Mouse (Mus musculus) kidney, adult 8-10 months (tissue): ENCODE measurements around the gene Ubr1.

ENCODE experiments used
- DNase-seq, 2 experiments: peaks; one replicate each; pipeline ENCODE4 v3.0.0; 2022

Gene Ubr1

DNA sequence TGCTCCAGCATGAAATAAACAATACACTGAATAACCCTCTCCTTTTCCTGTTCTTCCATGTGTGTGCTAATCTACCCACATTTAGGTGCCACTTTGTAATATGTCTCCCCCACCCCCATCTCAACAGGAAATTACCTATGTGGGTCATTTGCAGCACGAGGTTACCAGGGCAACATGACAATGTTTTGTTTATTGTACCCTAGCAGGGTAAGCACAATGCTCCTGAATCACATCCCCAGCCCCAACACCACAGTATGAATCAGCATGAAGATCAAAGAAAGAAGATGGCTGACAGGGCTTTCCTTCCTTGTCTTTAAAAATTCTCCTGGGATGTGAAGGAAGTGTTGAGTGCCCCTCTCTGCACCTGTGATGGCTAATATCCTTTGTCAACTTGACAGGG is 117.9 kb downstream of the Ubr1 start:
- DNase-seq, result no peak

DNA sequence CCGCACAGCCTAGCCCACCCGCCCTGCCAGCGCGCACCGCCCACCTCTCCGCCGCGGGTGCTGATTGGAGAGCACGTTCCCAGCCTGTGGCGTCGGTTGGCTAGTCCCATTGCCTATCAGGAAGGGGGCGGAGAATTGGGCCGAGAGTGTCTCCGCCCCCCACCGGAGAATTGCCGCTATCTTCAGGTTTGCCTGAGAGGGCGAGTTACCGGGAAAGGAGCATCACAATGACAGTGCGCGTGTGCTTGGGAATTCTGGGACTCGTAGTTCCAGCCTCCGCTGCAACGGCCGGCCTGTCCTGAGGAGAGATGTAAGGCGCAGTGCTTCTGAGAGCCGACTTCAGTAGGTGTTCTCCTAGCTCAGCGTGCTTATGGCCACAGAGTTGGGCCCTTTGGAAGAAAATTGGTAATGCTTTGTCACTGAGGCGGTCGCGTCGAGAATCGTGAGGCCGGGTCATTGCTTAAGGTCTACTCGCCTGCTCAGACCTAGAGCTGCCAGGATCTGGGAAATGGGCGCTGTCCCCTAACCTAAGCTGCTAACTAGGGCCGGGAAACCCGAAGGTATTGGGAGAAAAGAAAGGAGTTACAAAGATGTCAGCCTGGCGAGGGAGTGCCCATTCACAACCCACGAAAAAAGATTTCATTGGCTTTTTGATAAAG is 120.0 kb downstream of the Ubr1 start, which contains the start of gene Ttbk2:
Gene Ttbk2, minus strand, starts transcription at position 181 of the 659 bp plus-strand sequence.
- peak; percentile 97 to 98 for DNase-seq

DNA sequence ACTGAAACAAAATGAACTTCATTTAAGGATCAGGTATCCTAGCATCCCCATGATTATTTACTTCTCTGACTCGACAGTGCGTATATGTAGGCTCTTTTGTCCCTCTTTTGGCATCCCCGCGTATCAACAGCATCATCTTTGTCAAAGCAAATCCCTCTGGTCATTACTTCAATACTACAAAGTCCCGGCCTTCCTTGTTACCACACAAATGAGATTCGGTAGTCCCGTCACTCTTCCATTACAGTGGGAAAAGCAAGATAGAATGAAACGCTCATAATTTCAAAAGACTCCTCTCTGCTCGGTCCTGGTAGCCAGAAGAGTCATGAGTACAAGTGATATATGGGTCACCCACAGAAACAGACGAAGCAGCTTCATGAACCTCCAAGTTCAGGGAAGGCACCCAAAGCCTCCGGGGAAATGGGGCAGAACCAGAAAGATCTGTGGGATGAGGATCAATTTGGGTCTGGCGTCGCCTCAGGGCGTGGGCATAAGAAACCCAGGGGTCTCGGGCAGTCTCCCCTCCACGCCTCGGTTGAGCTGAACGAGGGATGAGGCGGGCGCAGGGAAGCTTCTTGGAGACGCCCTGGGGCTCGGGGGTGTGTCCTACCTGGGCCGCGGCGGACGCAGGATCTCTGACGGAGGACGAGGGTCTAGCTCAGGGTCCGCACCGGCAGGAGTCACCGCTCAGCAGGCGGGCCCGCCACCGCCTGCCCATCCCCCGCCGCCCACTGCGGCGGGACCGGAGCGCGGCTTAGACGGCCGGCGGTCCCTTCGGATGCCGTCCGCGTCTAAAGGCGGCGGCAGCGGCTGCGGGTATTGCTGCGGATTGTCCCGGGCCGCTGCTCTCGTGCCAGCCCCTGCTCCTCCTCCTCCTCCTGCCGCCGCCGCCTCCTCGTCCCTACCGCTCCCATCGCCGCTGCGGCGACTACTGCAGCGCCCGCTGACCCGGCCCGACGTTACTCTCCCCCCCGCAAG is 120.8 kb downstream of the Ubr1 start, which contains the start of gene Cdan1:
Gene Cdan1, minus strand, starts transcription at position 680 of the 975 bp plus-strand sequence.
- DNase-seq, result peak; percentile 28 to 50

DNA sequence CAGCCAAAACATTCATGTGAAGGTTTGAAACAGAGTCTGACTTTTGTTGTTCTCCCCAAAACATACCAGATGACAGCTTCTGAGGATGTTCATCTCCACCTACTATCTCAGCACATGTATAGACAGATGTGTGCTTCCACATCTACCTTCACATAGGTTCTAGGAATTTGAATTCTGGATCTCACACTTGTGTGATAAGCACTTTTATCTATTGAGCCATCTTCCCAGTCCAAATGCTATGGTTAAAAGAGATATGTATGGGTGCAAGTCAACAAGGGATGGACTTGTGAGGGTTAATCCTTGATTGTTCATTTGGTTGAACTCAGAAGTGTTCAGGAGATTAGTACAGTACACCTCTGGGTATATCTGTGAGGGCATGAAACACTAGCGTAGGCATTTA is 125.2 kb downstream of the Ubr1 start:
- no peak for DNase-seq

DNA sequence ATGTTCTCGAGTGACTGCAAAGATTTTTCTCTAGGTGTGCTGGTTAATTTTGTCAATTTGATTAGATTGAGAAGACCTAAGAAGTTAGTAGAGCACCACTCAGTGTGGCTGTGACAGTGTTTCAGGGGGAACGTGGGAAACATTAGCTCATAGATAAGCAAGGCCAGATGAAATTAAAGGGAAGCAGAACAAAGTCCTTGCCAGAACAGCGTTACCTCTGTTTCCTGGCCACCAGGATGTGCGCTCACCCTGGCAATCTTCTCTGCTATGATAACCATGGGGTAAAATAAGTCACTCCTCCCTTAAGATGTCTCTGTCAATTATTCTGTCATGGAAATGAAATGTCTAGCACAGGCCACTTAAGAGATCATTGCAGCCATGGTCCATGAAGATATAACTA is 126.5 kb downstream of the Ubr1 start:
- no peak for DNase-seq

DNA sequence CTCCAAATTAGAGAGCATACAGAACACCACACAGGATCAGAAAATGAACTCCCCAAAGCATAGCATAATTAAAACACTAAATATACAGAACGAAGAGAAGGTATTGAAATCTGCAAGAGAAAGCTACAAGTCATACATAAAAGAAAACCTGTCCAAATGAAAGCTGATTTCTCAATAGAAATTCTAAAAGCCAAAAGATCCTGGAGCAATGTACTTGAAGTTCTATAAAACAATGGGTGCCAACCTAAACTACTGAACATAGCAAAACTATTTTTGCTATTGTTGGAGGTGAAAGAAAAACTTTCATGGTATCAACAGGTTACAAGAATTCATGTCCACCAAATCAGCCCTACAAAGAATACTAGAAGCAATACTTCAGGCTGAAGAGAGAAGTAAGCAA is 129.3 kb downstream of the Ubr1 start:
- DNase-seq, result no peak

DNA sequence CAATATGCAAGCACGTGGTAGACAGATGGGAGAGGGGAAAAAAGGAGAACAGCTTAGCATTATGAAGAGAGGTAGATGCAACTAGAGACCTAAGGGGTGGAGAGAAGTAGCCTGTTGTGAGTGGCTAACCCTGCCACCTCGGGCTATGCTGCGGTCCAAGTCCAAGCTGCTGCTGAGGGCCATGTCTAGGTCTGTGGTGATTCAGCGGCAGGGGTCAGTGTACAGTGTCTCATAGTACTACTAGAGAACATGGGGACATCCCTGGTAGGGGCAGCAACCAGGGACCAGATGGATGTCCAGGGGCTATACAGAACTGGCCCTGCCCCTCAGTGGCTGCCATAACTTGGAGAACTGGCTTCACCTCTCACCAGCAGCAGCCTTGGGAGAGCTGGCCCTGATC is 135.3 kb downstream of the Ubr1 start:
- DNase-seq, result no peak

DNA sequence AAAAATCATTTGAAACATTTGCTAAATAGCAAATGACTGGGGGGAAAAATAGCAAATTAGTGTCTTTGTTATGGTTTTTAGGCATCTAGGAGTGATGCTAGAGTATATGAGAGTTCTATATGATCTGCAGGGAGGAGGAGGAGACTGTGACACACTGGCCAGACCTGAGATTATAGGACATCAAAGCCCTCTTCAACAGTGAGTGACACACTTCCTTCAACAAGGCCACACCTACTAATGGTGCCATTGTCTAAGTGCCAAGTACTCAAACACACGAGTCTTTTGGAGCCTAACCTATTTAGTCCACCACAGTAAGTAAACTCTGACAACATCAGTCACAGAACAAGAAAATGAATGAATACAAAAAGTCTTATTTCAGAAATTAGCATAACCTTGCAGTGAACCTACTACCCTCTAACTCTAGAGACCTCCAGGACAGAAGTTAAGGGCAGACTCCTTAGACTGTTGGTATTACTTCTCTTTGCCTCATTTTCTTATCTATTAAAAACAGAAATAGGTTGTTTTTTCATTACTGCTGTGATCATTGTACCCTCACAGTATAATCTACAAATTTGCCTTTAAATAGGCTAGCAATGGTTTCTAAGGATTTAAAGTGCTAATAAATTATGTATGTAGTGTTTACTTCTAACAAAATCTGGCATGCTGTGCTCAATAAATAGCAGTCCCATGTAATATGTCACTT is 143.4 kb downstream of the Ubr1 start:
- no peak for DNase-seq
